Mouse (Mus musculus): ENCODE results near the gene Slc16a10. TPM values are rescaled to one million over a fixed set of nuclear protein-coding genes. Genes with fewer than 3 reads are reported as not detected.

Slc16a10 gene
- polyA plus RNA-seq, 2 experiments, result 5.6 to 9.6 TPM

- 19% methylated on average over 27 of the region's 27 CpGs for WGBS
- peak overlapping the region; percentile 73 for H3K4me2 ChIP-seq (replicated peaks; ENCODE audit: low read depth, low read length, severe bottlenecking)
- peak overlapping the region; percentile 68 for H3K4me3 ChIP-seq (replicated peaks; ENCODE audit: low read length)
- no peak overlapping the region for H3K27ac ChIP-seq (replicated peaks; ENCODE audit: low read depth, low read length)
- ATAC-seq (ENCODE audit: low FRiP score, low read depth) (no peak), DNase-seq (ENCODE audit: low spot score) (peak; percentile 3)
- TF ChIP-seq POLR2A (IDR thresholded peaks at IDR 0.05; ENCODE audit: borderline replicate concordance, extremely low read depth, insufficient read depth, insufficient read length), result no peak
- peak overlapping the region; percentile 79 for H3K9ac ChIP-seq (ENCODE audit: low read depth, low read length, severe bottlenecking)
- H3K4me1 ChIP-seq (ENCODE audit: control insufficient read depth, insufficient read depth, low read length), result peaks cover 6% of the 10 kb centered on the region
- H3K9me3 ChIP-seq (ENCODE audit: control insufficient read depth, low read length), result no peaks in the 10 kb centered on the region
- no peaks in the 10 kb centered on the region for H3K36me3 ChIP-seq (ENCODE audit: control insufficient read depth, insufficient read depth, low read length)
- H3K27me3 ChIP-seq (ENCODE audit: control insufficient read depth, insufficient read depth, low read length), result no peaks in the 10 kb centered on the region
These were observed 824 bp downstream of the Slc16a10 start for GRCm38 (mm10) chr10:40141016-40141851.

- no peaks in the 10 kb centered on the region for H3K27me3 ChIP-seq (ENCODE audit: control insufficient read depth, insufficient read depth, low read length)
- no peak for TF ChIP-seq POLR2A (IDR thresholded peaks at IDR 0.05; ENCODE audit: borderline replicate concordance, extremely low read depth, insufficient read depth, insufficient read length)
- H3K27ac ChIP-seq (replicated peaks; ENCODE audit: low read depth, low read length), result no peak overlapping the region
- no peaks in the 10 kb centered on the region for H3K9me3 ChIP-seq (ENCODE audit: control insufficient read depth, low read length)
- no peak overlapping the region for H3K4me3 ChIP-seq (replicated peaks; ENCODE audit: low read length)
- ATAC-seq (ENCODE audit: low FRiP score, low read depth) (no peak), DNase-seq (ENCODE audit: low spot score) (no peak)
- 82% methylated on average over 4 of the region's 4 CpGs for WGBS
- H3K4me2 ChIP-seq (replicated peaks; ENCODE audit: low read depth, low read length, severe bottlenecking), result no peak overlapping the region
- peaks cover 7% of the 10 kb centered on the region for H3K4me1 ChIP-seq (ENCODE audit: control insufficient read depth, insufficient read depth, low read length)
- H3K9ac ChIP-seq (ENCODE audit: low read depth, low read length, severe bottlenecking), result no peak overlapping the region
- H3K36me3 ChIP-seq (ENCODE audit: control insufficient read depth, insufficient read depth, low read length), result no peaks in the 10 kb centered on the region
These were observed 2.4 kb downstream of the Slc16a10 start for GRCm38 (mm10) chr10:40139646-40140045.

GRCm38 (mm10) chr10:40135807-40136778 is 6.0 kb downstream of the Slc16a10 start:
- DNase-seq (ENCODE audit: low spot score), result no peak
- no peaks in the 10 kb centered on the region for H3K9me3 ChIP-seq (ENCODE audit: control insufficient read depth, low read length)
- no peak for ATAC-seq (ENCODE audit: low FRiP score, low read depth)
- H3K4me1 ChIP-seq (ENCODE audit: control insufficient read depth, insufficient read depth, low read length), result peaks cover 6% of the 10 kb centered on the region; the same call in 1 of the 2 replicates
- no peak overlapping the region for H3K27ac ChIP-seq (replicated peaks; ENCODE audit: low read depth, low read length)
- H3K4me2 ChIP-seq (replicated peaks; ENCODE audit: low read depth, low read length, severe bottlenecking), result no peak overlapping the region
- no peak overlapping the region for H3K9ac ChIP-seq (ENCODE audit: low read depth, low read length, severe bottlenecking)
- WGBS, result 71% methylated on average over 9 of the region's 9 CpGs
- no peaks in the 10 kb centered on the region for H3K27me3 ChIP-seq (ENCODE audit: control insufficient read depth, insufficient read depth, low read length)
- TF ChIP-seq POLR2A (IDR thresholded peaks at IDR 0.05; ENCODE audit: borderline replicate concordance, extremely low read depth, insufficient read depth, insufficient read length), result no peak
- H3K36me3 ChIP-seq (ENCODE audit: control insufficient read depth, insufficient read depth, low read length), result no peaks in the 10 kb centered on the region
- no peak overlapping the region for H3K4me3 ChIP-seq (replicated peaks; ENCODE audit: low read length)

GRCm38 (mm10) chr10:40134906-40135305 is 7.2 kb downstream of the Slc16a10 start:
- 85% methylated on average over 6 of the region's 6 CpGs for WGBS
- no peak overlapping the region for H3K4me3 ChIP-seq (replicated peaks; ENCODE audit: low read length)
- H3K27me3 ChIP-seq (ENCODE audit: control insufficient read depth, insufficient read depth, low read length), result no peaks in the 10 kb centered on the region
- H3K27ac ChIP-seq (replicated peaks; ENCODE audit: low read depth, low read length), result no peak overlapping the region
- no peaks in the 10 kb centered on the region for H3K9me3 ChIP-seq (ENCODE audit: control insufficient read depth, low read length)
- H3K36me3 ChIP-seq (ENCODE audit: control insufficient read depth, insufficient read depth, low read length), result no peaks in the 10 kb centered on the region
- H3K9ac ChIP-seq (ENCODE audit: low read depth, low read length, severe bottlenecking), result no peak overlapping the region
- DNase-seq (ENCODE audit: low spot score) (no peak), ATAC-seq (ENCODE audit: low FRiP score, low read depth) (no peak)
- TF ChIP-seq POLR2A (IDR thresholded peaks at IDR 0.05; ENCODE audit: borderline replicate concordance, extremely low read depth, insufficient read depth, insufficient read length), result no peak
- no peak overlapping the region for H3K4me2 ChIP-seq (replicated peaks; ENCODE audit: low read depth, low read length, severe bottlenecking)
- peaks cover 4% of the 10 kb centered on the region; the same call in 1 of the 2 replicates for H3K4me1 ChIP-seq (ENCODE audit: control insufficient read depth, insufficient read depth, low read length)

GRCm38 (mm10) chr10:40133636-40134035 is 8.4 kb downstream of the Slc16a10 start:
- no peak for ATAC-seq (ENCODE audit: low FRiP score, low read depth)
- TF ChIP-seq POLR2A (IDR thresholded peaks at IDR 0.05; ENCODE audit: borderline replicate concordance, extremely low read depth, insufficient read depth, insufficient read length), result no peak
- WGBS, result 87% methylated on average over 1 of the region's 1 CpGs

More at GRCm38 (mm10) chr10:40133636-40134035, 8.4 kb downstream of the Slc16a10 start:
- Histone ChIP-seq H3K9ac (ENCODE audit: low read depth, low read length, severe bottlenecking) (no peak overlapping the region), H3K4me1 (ENCODE audit: control insufficient read depth, insufficient read depth, low read length) (peaks cover 4% of the 10 kb centered on the region; the same call in 1 of the 2 replicates), H3K4me3 (replicated peaks; ENCODE audit: low read length) (no peak overlapping the region), H3K36me3 (ENCODE audit: control insufficient read depth, insufficient read depth, low read length) (no peaks in the 10 kb centered on the region), H3K27ac (replicated peaks; ENCODE audit: low read depth, low read length) (no peak overlapping the region), H3K9me3 (ENCODE audit: control insufficient read depth, low read length) (no peaks in the 10 kb centered on the region), H3K4me2 (replicated peaks; ENCODE audit: low read depth, low read length, severe bottlenecking) (no peak overlapping the region), H3K27me3 (ENCODE audit: control insufficient read depth, insufficient read depth, low read length) (no peaks in the 10 kb centered on the region)
- DNase-seq (ENCODE audit: low spot score), result no peak

Data from limb, embryonic 14.5 days (tissue).